Mouse (Mus musculus) testis, adult 2 months (tissue): Measurements from ENCODE around the gene Sfn.

Experiments
- CTCF ChIP-seq: fragments of 200-500 bp; IDR thresholded peaks from 2 replicates; pipeline ENCODE4 v1.5.1; 2012; ENCODE audit warnings: low read depth, mild to moderate bottlenecking, inconsistent platforms, low read length, moderate library complexity; ENCODE audit not compliant: control insufficient read depth, insufficient read depth, insufficient replicate concordance
- POLR2A ChIP-seq: fragments of 200-500 bp; IDR thresholded peaks from 2 replicates; pipeline ENCODE4 v1.6.1; 2012; ENCODE audit warnings: low read depth, mild to moderate bottlenecking, inconsistent platforms, low read length, moderate library complexity; ENCODE audit not compliant: control insufficient read depth

- TF ChIP-seq CTCF = no peak
- TF ChIP-seq POLR2A = no peak
Observed at GRCm38 (mm10) chr4:133607284-133607683, 5.3 kb upstream of the Sfn start.
